Mouse (Mus musculus) embryonic fibroblast, embryonic 13.5 days (primary cell): ENCODE measurements around the gene Egfem1.

Source experiments
- CTCF ChIP-seq: IDR thresholded peaks from 2 replicates; pipeline ENCODE4 v1.5.1; 2011; ENCODE audit warnings: mild to moderate bottlenecking, control low read depth, low read length, moderate library complexity, borderline replicate concordance; ENCODE audit not compliant: insufficient read depth
- POLR2A ChIP-seq: IDR thresholded peaks from 2 replicates; pipeline ENCODE4 v1.6.1; 2011; ENCODE audit warnings: low read depth, mild to moderate bottlenecking, control low read depth, low read length, moderate library complexity

GRCm38 (mm10) chr3:29046281-29046680, 35.5 kb upstream of the Egfem1 start:
- TF ChIP-seq CTCF, result no peak
- TF ChIP-seq POLR2A, result no peak
